Comparison of ENCODE assay signal across 17 mouse cellular contexts in genomic region chr6:145953121-145953896, GRCm38 (mm10). TPM values are rescaled to one million over a fixed set of nuclear protein-coding genes. Genes with fewer than 3 reads are reported as not detected.
A peak's percentile ranks its signal among the peaks of the same experiment; 100 is the strongest.
DNase-seq lines count a peak whose midpoint lies in the region; ATAC-seq and TF ChIP-seq lines count a peak whose summit lies in the region.
"Had no signal": no experiment of that assay in that cellular context is flagged by ENCODE, and none has a peak within 500 bp of the region (broad histone marks: within the 10 kb centered on the region; RNA-seq: fewer than 3 reads in every experiment).

No protein-coding gene starts in this region.

- 35% methylated on average over 13 of the region's 13 CpGs for WGBS in heart, embryonic 13.5 days
- WGBS in heart, postnatal 0 days, result 29% methylated on average over 13 of the region's 13 CpGs

- peak; percentile 91 for DNase-seq in heart, adult 11 months
- DNase-seq in heart, postnatal 25 days (ENCODE audit: low spot score), result no peak
- peak; percentile 67 for DNase-seq in heart, postnatal 0 days (ENCODE audit: low spot score)
- no peak for DNase-seq in layer of hippocampus, adult 8-10 months (ENCODE audit: low spot score in 2 of 2)
- DNase-seq: adrenal gland, adult 2 months; kidney, adult 18-20 months; layer of hippocampus, postnatal 36 days; liver, postnatal 0 days; lung, postnatal 14 days; right cerebral cortex, postnatal 25 days had no signal

- H3K4me2 ChIP-seq in heart, embryonic 13.5 days, result peak overlapping the region; percentile 33
- H3K4me2 ChIP-seq in heart, postnatal 0 days (ENCODE audit: low read depth, low read length), result no peak overlapping the region
- H3K4me2 ChIP-seq: forebrain, embryonic 15.5 days; stomach, embryonic 15.5 days had no signal

- TF ChIP-seq EP300 in heart, postnatal 0 days (IDR thresholded peaks at IDR 0.05; ENCODE audit: low read depth), result no peak

- H3K9ac ChIP-seq in heart, embryonic 13.5 days, result peak overlapping the region; percentile 50
- H3K9ac ChIP-seq in heart, postnatal 0 days (replicated peaks; ENCODE audit: low read depth, low read length), result no peak overlapping the region
- H3K9ac ChIP-seq: forebrain, embryonic 15.5 days; liver, postnatal 0 days; stomach, embryonic 15.5 days had no signal

- peaks cover 6% of the 10 kb centered on the region for H3K27me3 ChIP-seq in megakaryocyte, embryonic 14.5 days (replicated peaks)
- H3K27me3 ChIP-seq in heart, embryonic 13.5 days (replicated peaks), result no peaks in the 10 kb centered on the region
- no peaks in the 10 kb centered on the region for H3K27me3 ChIP-seq in heart, postnatal 0 days (ENCODE audit: control insufficient read depth, insufficient read depth, low read length)
- H3K27me3 ChIP-seq: forebrain, embryonic 15.5 days; stomach, embryonic 15.5 days had no signal

- peak overlapping the region; percentile 14 for H3K4me3 ChIP-seq in megakaryocyte, embryonic 14.5 days (replicated peaks)
- H3K4me3 ChIP-seq in heart, embryonic 13.5 days, result no peak overlapping the region
- no peak overlapping the region for H3K4me3 ChIP-seq in heart, postnatal 0 days (ENCODE audit: low read depth, low read length)
- H3K4me3 ChIP-seq: forebrain, embryonic 15.5 days; hindbrain, embryonic 10.5 days; stomach, embryonic 15.5 days had no signal

- H3K4me1 ChIP-seq in megakaryocyte, embryonic 14.5 days, result peaks cover 47% of the 10 kb centered on the region
- H3K4me1 ChIP-seq in heart, embryonic 13.5 days, result peaks cover 70% of the 10 kb centered on the region
- H3K4me1 ChIP-seq in heart, postnatal 0 days (ENCODE audit: control insufficient read depth, insufficient read depth), result peaks cover 62% of the 10 kb centered on the region
- H3K4me1 ChIP-seq: stomach, embryonic 15.5 days had no signal

- no peak for ATAC-seq in megakaryocyte, adult 5-6 weeks (ENCODE audit: poor library complexity, severe bottlenecking)
- ATAC-seq in heart, embryonic 13.5 days (ENCODE audit: extremely low read depth, insufficient number of reproducible peaks, low FRiP score, low TSS enrichment), result no peak
- 0 out of 2 replicates have a peak, but pooled peaks have one; percentile 33 for ATAC-seq in heart, postnatal 0 days (ENCODE audit: insufficient read depth, low read depth)
- ATAC-seq: forebrain, embryonic 15.5 days; liver, postnatal 0 days had no signal

- H3K36me3 ChIP-seq in megakaryocyte, embryonic 14.5 days (replicated peaks; ENCODE audit: low read length), result no peaks in the 10 kb centered on the region
- peaks cover 3% of the 10 kb centered on the region; the same call in 1 of the 2 replicates for H3K36me3 ChIP-seq in heart, embryonic 13.5 days
- H3K36me3 ChIP-seq in heart, postnatal 0 days (replicated peaks; ENCODE audit: control insufficient read depth, insufficient read depth, low read length), result no peaks in the 10 kb centered on the region; the same call in 1 of the 2 replicates
- H3K36me3 ChIP-seq: forebrain, embryonic 15.5 days; hindbrain, embryonic 10.5 days; stomach, embryonic 15.5 days had no signal

- no peak for TF ChIP-seq CTCF in heart, postnatal 0 days (IDR thresholded peaks at IDR 0.05; ENCODE audit: low read depth)

- intact Hi-C loops in heart, postnatal 25 days (cut with DNase I), result no loop called here

- 0 out of 2 replicates have a peak, but pooled peaks cover 3% of the 10 kb centered on the region for H3K9me3 ChIP-seq in megakaryocyte, embryonic 14.5 days
- no peaks in the 10 kb centered on the region for H3K9me3 ChIP-seq in heart, embryonic 13.5 days
- H3K9me3 ChIP-seq in heart, postnatal 0 days (replicated peaks; ENCODE audit: control insufficient read depth, low read length), result no peaks in the 10 kb centered on the region
- H3K9me3 ChIP-seq: forebrain, embryonic 15.5 days; hindbrain, embryonic 10.5 days; stomach, embryonic 15.5 days had no signal

- peak overlapping the region; percentile 76 for H3K27ac ChIP-seq in heart, embryonic 13.5 days (replicated peaks)
- peak overlapping the region; percentile 62 for H3K27ac ChIP-seq in heart, postnatal 0 days (ENCODE audit: low read depth)
- H3K27ac ChIP-seq: forebrain, embryonic 15.5 days; hindbrain, embryonic 10.5 days; stomach, embryonic 15.5 days had no signal

RNA-seq across cellular contexts. Expression of gene Sspn, which starts 21.9 kb away (rescaled TPM):
- total RNA-seq in heart, postnatal 25 days (2021), result 100 to 1,000 TPM; 136 to 145 TPM
- polyA plus RNA-seq in megakaryocyte, embryonic 14.5 days (2012; ENCODE audit: insufficient read depth, low replicate concordance), result not detected in 2 replicates
- not detected in 2 replicates for total RNA-seq in megakaryocyte, adult 5-6 weeks (2015)
- not detected in 2 replicates for total RNA-seq in megakaryocyte, adult 5-6 weeks (2017)
- 53.4 and 57.1 TPM in 2 replicates for polyA plus RNA-seq in heart, embryonic 13.5 days (2015; fragmentation: Nextera tagmentation; extraction: Ambion mirVana)
- 64.2 and 74.1 TPM in 2 replicates for total RNA-seq in heart, postnatal 0 days (2014; rRNA removed; ENCODE audit: low replicate concordance)
- 92.0 and 93.6 TPM in 2 replicates for polyA plus RNA-seq in heart, postnatal 0 days (2015; fragmentation: Nextera tagmentation; extraction: Ambion mirVana)
- 1 to 10 TPM; 4.8 to 7.4 (median 6.1) TPM for total RNA-seq in layer of hippocampus, adult 8-10 months (2022)
- total RNA-seq: megakaryocyte-erythroid progenitor cell, adult 5-6 weeks had no signal

Comparison
In these comparisons a context has a peak if more than half of its experiments do, and no peak if none do; other contexts are left out.
1. DNase-seq: peak in heart, adult 11 months (single experiment) and heart, postnatal 0 days (single experiment); none in heart, postnatal 25 days (single experiment) and layer of hippocampus, adult 8-10 months (0 of 2).